Mouse (Mus musculus) lung, postnatal 0 days (tissue): ENCODE data around the gene Lrig2.

ENCODE experiments used
- CTCF ChIP-seq: IDR thresholded peaks from 2 replicates; pipeline ENCODE4 v1.5.1; 2016; ENCODE audit warnings: antibody characterized with exemption, mild to moderate bottlenecking
- EP300 ChIP-seq: IDR thresholded peaks from 2 replicates; pipeline ENCODE4 v1.6.1; 2016; ENCODE audit warnings: antibody characterized with exemption, mild to moderate bottlenecking, control low read depth

GRCm38 (mm10) chr3:104447240-104447639 is 64.5 kb downstream of the Lrig2 start:
- TF ChIP-seq CTCF = no peak
- no peak for TF ChIP-seq EP300
